Mouse (Mus musculus) hindbrain, embryonic 11.5 days (tissue): ENCODE data around the gene Lipe. TPM values are rescaled to one million over a fixed set of nuclear protein-coding genes. Genes with fewer than 3 reads are reported as not detected.
A peak's percentile ranks its signal among the peaks of the same experiment; 100 is the strongest.

ENCODE experiments used
- ATAC-seq: fragments of 200-750 bp; cut with Nextera tagmentation; 2 replicates; pipeline ENCODE4 v1.8.0; 2017; ENCODE audit warnings: mild to moderate bottlenecking, moderate TSS enrichment, moderate library complexity; ENCODE audit not compliant: low FRiP score
- DNase-seq: peaks from one replicate; pipeline ENCODE4 v3.0.0-alpha.2; 2015; ENCODE audit warnings: low spot score
- H3K27ac ChIP-seq: fragments of 300-500 bp; sonication (generic); 2 replicates; pipeline ENCODE4 v1.5.1; 2014; ENCODE audit warnings: mild to moderate bottlenecking, low read depth, low read length
- H3K27me3 ChIP-seq: fragments of 300-500 bp; sonication (generic); 2 replicates; pipeline ENCODE4 v1.6.1; 2014; ENCODE audit warnings: mild to moderate bottlenecking, low read length, moderate library complexity, mixed read lengths; ENCODE audit not compliant: control insufficient read depth, insufficient read depth
- H3K36me3 ChIP-seq: fragments of 300-500 bp; sonication (generic); 2 replicates; pipeline ENCODE4 v1.6.1; 2014; ENCODE audit warnings: mild to moderate bottlenecking, low read length, moderate library complexity, mixed read lengths; ENCODE audit not compliant: control insufficient read depth, insufficient read depth
- H3K4me1 ChIP-seq: fragments of 300-500 bp; sonication (generic); replicated peaks from 2 replicates; pipeline ENCODE4 v1.6.1; 2014; ENCODE audit warnings: low read length, mixed read lengths; ENCODE audit not compliant: control insufficient read depth, insufficient read depth
- H3K4me2 ChIP-seq: fragments of 300-500 bp; sonication (generic); replicated peaks from 2 replicates; pipeline ENCODE4 v1.6.1; 2014; ENCODE audit warnings: mild to moderate bottlenecking, low read depth, low read length
- H3K4me3 ChIP-seq: fragments of 300-500 bp; sonication (generic); 2 replicates; pipeline ENCODE4 v1.5.1; 2014; ENCODE audit warnings: low read depth, low read length
- H3K9ac ChIP-seq: fragments of 300-500 bp; sonication (generic); 2 replicates; pipeline ENCODE4 v1.6.1; 2014; ENCODE audit warnings: low read depth, low read length
- H3K9me3 ChIP-seq: fragments of 300-500 bp; sonication (generic); 2 replicates; pipeline ENCODE4 v1.6.1; 2016; ENCODE audit warnings: low read length; ENCODE audit not compliant: control insufficient read depth
- WGBS: fragments of 180-500 bp; shearing (Covaris S2); extraction: QIAGEN DNeasy Blood & Tissue Kit; methylation state at CpG from one replicate; pipeline ENCODE4 v1.1.7; 2014; 5-methylcytosine and 5-hydroxymethylcytosine counted together
- polyA plus RNA-seq: library from polyadenylated mRNA; unstranded; fragments of >200 nt; fragmentation: Nextera tagmentation; extraction: Ambion mirVana; gene quantifications from 2 replicates; pipeline ENCODE4 v1.2.1, GENCODE M21; 2014

Gene Lipe
- polyA plus RNA-seq, 1 experiment from 2014 or later = 2.6 TPM

DNA sequence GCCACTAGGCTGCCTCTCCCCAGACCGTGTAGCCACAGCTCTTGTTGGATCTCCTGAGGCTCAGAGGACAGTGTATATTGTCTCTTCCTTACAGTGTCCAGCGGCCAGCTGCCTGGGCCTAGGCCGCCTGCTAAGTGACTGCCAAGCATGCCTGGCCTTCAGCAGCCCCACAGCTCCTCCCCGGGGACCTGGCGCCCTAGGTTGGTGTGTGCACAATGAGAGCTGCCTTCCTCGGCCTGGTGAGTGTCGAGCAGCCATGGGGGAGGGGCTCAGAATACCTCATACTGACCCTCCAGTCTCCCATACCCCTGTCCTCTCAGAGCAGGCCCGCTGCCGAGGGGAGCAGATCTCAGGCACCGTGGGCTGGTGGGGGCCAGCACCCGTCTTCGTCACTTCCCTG, 64.0 kb downstream of the Lipe start:
- no peak for DNase-seq
- ATAC-seq = 0 out of 2 replicates have a peak, but pooled peaks have one; percentile 7
- Histone ChIP-seq H3K9me3 (no peaks in the 10 kb centered on the region), H3K27me3 (no peaks in the 10 kb centered on the region), H3K4me1 (no peaks in the 10 kb centered on the region), H3K36me3 (peaks cover 10% of the 10 kb centered on the region; the same call in 1 of the 2 replicates), H3K9ac (no peak overlapping the region), H3K27ac (no peak overlapping the region), H3K4me2 (no peak overlapping the region), H3K4me3 (no peak overlapping the region)
- 88% methylated on average over 12 of the region's 12 CpGs for WGBS

DNA sequence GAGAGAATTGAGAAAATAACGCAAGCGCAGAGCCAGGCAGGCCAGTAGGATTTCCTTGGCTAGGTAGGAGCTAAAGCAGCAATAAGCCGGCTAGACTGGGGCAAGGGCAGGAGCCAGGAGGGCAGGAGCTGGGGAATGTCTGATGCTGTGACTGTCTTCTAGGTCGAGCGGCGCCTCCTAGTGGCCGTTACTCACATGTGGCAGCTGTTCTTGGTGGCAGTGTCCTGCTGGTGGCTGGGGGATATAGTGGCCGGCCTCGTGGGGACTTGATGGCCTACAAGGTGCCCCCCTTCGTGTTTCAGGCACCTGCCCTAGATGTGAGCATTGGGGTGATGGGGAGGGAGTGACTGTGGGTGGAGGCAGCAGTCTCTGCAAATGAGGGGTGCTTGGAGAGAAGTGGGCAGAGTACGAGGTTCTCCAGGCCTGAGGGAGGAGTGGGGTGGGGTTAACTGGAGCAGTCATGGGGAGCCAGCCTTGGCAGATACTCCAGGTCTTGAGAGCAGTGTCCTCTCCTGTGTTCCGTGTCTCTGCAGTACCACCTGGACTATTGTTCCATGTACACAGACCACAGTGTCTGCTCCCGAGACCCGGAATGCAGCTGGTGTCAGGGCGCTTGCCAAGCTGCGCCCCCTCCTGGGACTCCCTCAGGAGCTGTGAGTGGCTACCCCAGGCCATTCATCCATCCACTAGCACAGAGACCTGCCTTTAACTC, 64.8 kb downstream of the Lipe start:
- DNase-seq (peak; percentile 84), ATAC-seq (peak; percentile 71; the same call in 1 of the 2 replicates)
- no peaks in the 10 kb centered on the region for H3K27me3 ChIP-seq
- no peak overlapping the region for H3K4me2 ChIP-seq
- no peaks in the 10 kb centered on the region for H3K9me3 ChIP-seq
- peak overlapping the region; percentile 8; the same call in 1 of the 2 replicates for H3K9ac ChIP-seq
- no peaks in the 10 kb centered on the region for H3K4me1 ChIP-seq
- H3K4me3 ChIP-seq = no peak overlapping the region
- no peak overlapping the region for H3K27ac ChIP-seq
- H3K36me3 ChIP-seq = peaks cover 10% of the 10 kb centered on the region; the same call in 1 of the 2 replicates
- WGBS = 42% methylated on average over 16 of the region's 16 CpGs

Other genes with a start within 250 kb of the Lipe start
- gene Pou2f2, start 219.0 kb downstream of the Lipe start, polyA plus RNA-seq = 40.1 and 51.9 TPM in 2 replicates
- 7.3 and 8.5 TPM in 2 replicates for gene Dedd2, start 178.1 kb downstream of the Lipe start, polyA plus RNA-seq
- gene Zfp526, start 177.3 kb downstream of the Lipe start, polyA plus RNA-seq = 2.9 and 3.9 TPM in 2 replicates
- gene Gsk3a, start 160.9 kb downstream of the Lipe start, polyA plus RNA-seq = 14.1 and 16.1 TPM in 2 replicates
- 12.8 and 14.2 TPM in 2 replicates for gene Erf, start 147.9 kb downstream of the Lipe start, polyA plus RNA-seq
- 25.4 and 39.0 TPM in 2 replicates for gene Cic, start 131.0 kb downstream of the Lipe start, polyA plus RNA-seq
- 335 and 344 TPM in 2 replicates for gene Pafah1b3, start 100.7 kb downstream of the Lipe start, polyA plus RNA-seq
- gene Prr19, start 97.3 kb downstream of the Lipe start, polyA plus RNA-seq = 0.86 and 1.3 TPM in 2 replicates
- 9.9 and 10.6 TPM in 2 replicates for gene Tmem145, start 92.6 kb downstream of the Lipe start, polyA plus RNA-seq
- 10.9 and 11.3 TPM in 2 replicates for gene Megf8, start 81.5 kb downstream of the Lipe start, polyA plus RNA-seq
- not detected in 2 replicates for gene Cnfn, start 29.0 kb downstream of the Lipe start, polyA plus RNA-seq
- 0.28 TPM in 1 of 2 replicates, not detected in the other for gene Cxcl17, start 14.2 kb upstream of the Lipe start, polyA plus RNA-seq
- 0.74 and 1.4 TPM in 2 replicates for gene Ceacam1, start 78.9 kb upstream of the Lipe start, polyA plus RNA-seq
- not detected in 2 replicates for gene Ceacam2, start 141.1 kb upstream of the Lipe start, polyA plus RNA-seq
- not detected in 2 replicates for gene Erich4, start 217.2 kb upstream of the Lipe start, polyA plus RNA-seq
- 25.1 and 25.5 TPM in 2 replicates for gene Dmac2, start 220.7 kb upstream of the Lipe start, polyA plus RNA-seq
- gene B3gnt8, start 227.9 kb upstream of the Lipe start, polyA plus RNA-seq = 0.36 and 0.91 TPM in 2 replicates